Mouse (Mus musculus): ENCODE results near the gene Gramd4. TPM values are rescaled to one million over a fixed set of nuclear protein-coding genes. Genes with fewer than 3 reads are reported as not detected.
"Not testable (repeated sequence)": the region's sequence is repeated elsewhere in the genome, so short reads cannot be mapped to it uniquely, and the experiment has no call there.

Gene Gramd4
- polyA plus RNA-seq, 1 experiment from 2014 or later, result 15.2 TPM

DNA sequence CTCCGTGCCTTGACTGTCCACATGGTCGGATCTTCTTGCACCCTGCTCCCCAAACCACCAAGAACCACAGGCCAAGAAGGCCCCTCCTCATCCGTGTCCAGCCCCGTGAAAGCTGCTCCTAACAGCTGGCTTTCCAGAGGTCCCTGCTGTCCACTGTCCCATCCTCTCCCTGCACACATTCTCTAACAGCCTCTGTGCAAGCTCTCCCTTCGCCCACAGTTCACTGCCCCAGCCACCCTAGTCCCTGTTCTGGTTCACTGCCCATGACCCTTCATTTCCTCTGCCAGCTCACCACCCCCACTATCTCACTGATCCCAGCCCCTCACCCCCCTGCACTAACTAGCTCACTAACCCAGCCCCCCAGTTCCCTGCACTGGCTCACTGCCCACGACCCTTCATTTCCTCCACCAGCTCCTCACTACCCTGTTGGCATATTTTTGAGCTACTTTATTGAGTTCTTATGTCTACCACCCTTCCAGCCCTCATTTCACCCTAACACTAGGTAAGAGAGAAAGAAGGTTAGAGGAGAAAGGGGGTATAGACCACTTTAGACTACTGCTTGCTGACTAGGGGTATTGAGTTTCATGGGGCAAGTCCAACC is 5.5 kb upstream of the Gramd4 start:
- no peak overlapping the region for H3K4me2 ChIP-seq
- no peaks in the 10 kb centered on the region for H3K9me3 ChIP-seq
- H3K27me3 ChIP-seq (replicated peaks), result no peaks in the 10 kb centered on the region
- no peak for ATAC-seq (ENCODE audit: insufficient read depth, low FRiP score, low read depth)
- H3K27ac ChIP-seq, result no peak overlapping the region
- no peak overlapping the region for H3K4me3 ChIP-seq (replicated peaks)
- H3K4me1 ChIP-seq, result no peaks in the 10 kb centered on the region
- H3K9ac ChIP-seq, result no peak overlapping the region
- no peaks in the 10 kb centered on the region for H3K36me3 ChIP-seq
- WGBS, result 73% methylated on average over 6 of the region's 6 CpGs

- Histone ChIP-seq H3K9me3 (no peaks in the 10 kb centered on the region), H3K27me3 (replicated peaks) (no peaks in the 10 kb centered on the region), H3K4me3 (replicated peaks) (no peak overlapping the region), H3K4me2 (no peak overlapping the region), H3K27ac (no peak overlapping the region), H3K9ac (no peak overlapping the region), H3K4me1 (peaks cover 11% of the 10 kb centered on the region), H3K36me3 (no peaks in the 10 kb centered on the region)
- ATAC-seq (ENCODE audit: insufficient read depth, low FRiP score, low read depth), result peak; percentile 16; the same call in 1 of the 2 replicates
- 37% methylated on average over 2 of the region's 2 CpGs for WGBS
These were observed 3.5 kb upstream of the Gramd4 start for GRCm38 (mm10) chr15:86053890-86054536.

DNA sequence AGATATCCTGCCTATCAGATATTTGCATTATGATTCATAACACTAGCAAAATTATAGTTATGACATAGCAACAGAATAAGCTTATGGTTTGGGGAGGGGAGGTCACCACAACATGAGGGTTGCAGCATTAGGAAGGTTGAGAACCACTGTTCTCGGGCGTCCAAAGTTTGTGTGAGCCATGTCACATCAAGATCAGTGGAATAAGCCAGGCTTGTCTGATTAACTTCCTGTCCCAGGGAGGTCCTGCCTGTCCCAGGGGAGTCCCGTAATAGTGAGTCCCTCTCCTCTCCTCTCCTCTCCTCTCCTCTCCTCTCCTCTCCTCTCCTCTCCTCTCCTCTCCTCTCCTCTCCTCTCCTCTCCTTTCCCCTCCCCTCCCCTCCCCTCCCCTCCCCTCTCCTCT is 2.6 kb upstream of the Gramd4 start:
- 61% methylated on average over 3 of the region's 3 CpGs for WGBS
- H3K4me1 ChIP-seq, result peaks cover 17% of the 10 kb centered on the region
- not testable (repeated sequence) for H3K4me2 ChIP-seq; H3K36me3 ChIP-seq; H3K9ac ChIP-seq; H3K27me3 ChIP-seq (replicated peaks); ATAC-seq (ENCODE audit: insufficient read depth, low FRiP score, low read depth); H3K4me3 ChIP-seq (replicated peaks); H3K9me3 ChIP-seq; H3K27ac ChIP-seq

GRCm38 (mm10) chr15:86056221-86056760 is 1.2 kb upstream of the Gramd4 start:
- no peaks in the 10 kb centered on the region for H3K36me3 ChIP-seq
- H3K4me1 ChIP-seq, result peaks cover 31% of the 10 kb centered on the region
- no peaks in the 10 kb centered on the region for H3K9me3 ChIP-seq
- 79% methylated on average over 5 of the region's 5 CpGs for WGBS
- H3K9ac ChIP-seq, result no peak overlapping the region
- no peak overlapping the region for H3K27ac ChIP-seq
- no peak overlapping the region for H3K4me3 ChIP-seq (replicated peaks)
- no peaks in the 10 kb centered on the region for H3K27me3 ChIP-seq (replicated peaks)
- no peak for ATAC-seq (ENCODE audit: insufficient read depth, low FRiP score, low read depth)
- no peak overlapping the region for H3K4me2 ChIP-seq

DNA sequence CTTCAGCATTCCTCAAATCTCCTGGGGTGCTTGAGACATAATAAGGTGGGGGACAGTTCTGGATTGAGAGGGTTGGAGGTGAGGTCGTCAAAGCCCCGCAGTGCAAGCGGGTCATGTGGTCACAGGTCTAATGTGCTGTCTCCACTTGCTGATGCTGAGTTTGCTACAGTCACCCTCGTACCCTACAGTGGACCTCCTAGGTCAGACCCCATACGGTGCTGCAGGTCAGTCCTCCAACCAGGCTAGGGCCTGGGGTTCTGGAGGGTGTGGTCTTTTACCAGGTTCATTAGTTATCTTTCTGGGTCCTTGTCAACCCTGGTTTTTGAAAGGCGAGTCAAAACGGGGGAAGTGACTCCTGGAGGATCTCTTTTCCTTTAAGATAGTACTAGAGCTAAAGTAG is 413 bp downstream of the Gramd4 start:
- H3K27me3 ChIP-seq (replicated peaks), result no peaks in the 10 kb centered on the region
- H3K36me3 ChIP-seq, result no peaks in the 10 kb centered on the region
- peaks cover 41% of the 10 kb centered on the region for H3K4me1 ChIP-seq
- ATAC-seq (ENCODE audit: insufficient read depth, low FRiP score, low read depth), result 0 out of 2 replicates have a peak, but pooled peaks have one; percentile 31
- no peak overlapping the region for H3K9ac ChIP-seq
- peak overlapping the region; percentile 97 for H3K4me2 ChIP-seq
- peak overlapping the region; percentile 76 for H3K4me3 ChIP-seq (replicated peaks)
- 0 out of 2 replicates have a peak overlapping the region, but pooled peaks have one; percentile 28 for H3K27ac ChIP-seq
- H3K9me3 ChIP-seq, result no peaks in the 10 kb centered on the region
- 12% methylated on average over 7 of the region's 7 CpGs for WGBS

- Histone ChIP-seq H3K27me3 (replicated peaks) (no peaks in the 10 kb centered on the region), H3K36me3 (no peaks in the 10 kb centered on the region), H3K9me3 (no peaks in the 10 kb centered on the region), H3K4me1 (peaks cover 41% of the 10 kb centered on the region), H3K4me2 (peak overlapping the region; percentile 97), H3K9ac (peak overlapping the region; percentile 72), H3K27ac (peak overlapping the region; percentile 59), H3K4me3 (replicated peaks) (peak overlapping the region; percentile 76)
- WGBS, result under 1% methylated on average over 59 of the region's 70 CpGs
- ATAC-seq (ENCODE audit: insufficient read depth, low FRiP score, low read depth), result peak; percentile 74
These were observed 960 bp downstream of the Gramd4 start for GRCm38 (mm10) chr15:86058394-86058915.

DNA sequence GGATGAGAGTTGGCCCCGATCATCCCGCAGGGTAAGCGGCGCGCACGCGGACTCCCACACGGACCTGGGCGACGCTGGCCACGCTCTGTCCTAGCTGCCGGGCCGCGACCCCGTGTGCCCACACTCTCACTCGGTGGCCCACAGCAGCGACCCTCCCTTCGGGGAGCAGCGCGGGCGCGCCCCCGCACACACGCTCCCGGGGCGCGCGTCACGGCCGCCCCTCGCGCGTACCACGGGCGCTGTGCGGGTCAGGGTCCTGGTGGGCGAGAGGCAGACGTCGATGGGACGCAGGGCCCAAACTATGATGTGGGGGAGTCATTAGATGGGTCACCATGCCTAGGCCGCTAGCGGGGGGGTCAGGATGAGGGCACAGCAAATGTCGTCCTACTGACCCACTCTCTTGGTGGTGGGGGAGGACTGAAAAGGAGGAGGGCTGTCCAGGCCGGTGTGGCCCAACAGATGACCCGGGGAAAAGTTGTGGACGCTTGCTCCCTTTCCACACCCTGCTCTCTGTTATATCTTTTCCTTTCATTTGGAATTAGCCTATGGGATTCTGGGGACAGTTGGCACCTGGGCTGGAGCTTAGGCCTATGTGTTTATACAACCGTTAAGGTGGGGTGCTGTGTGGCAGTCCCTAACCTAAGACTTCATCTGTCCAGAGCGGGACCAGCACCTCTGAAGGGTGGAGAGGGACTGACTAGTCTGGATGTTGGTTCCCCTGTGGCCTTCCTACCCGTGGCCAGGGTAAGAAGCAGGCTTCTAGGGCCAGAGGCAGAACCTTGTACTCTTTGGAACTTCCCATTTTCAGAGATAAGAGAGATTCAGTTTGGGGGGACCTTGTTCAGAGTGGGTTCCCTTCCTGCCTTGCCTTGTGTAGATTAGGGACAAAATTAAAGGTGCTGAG is 1.7 kb downstream of the Gramd4 start:
- peaks cover 41% of the 10 kb centered on the region for H3K4me1 ChIP-seq
- peak; percentile 9 for ATAC-seq (ENCODE audit: insufficient read depth, low FRiP score, low read depth)
- H3K27ac ChIP-seq, result peak overlapping the region; percentile 59
- H3K4me2 ChIP-seq, result peak overlapping the region; percentile 97
- no peaks in the 10 kb centered on the region for H3K9me3 ChIP-seq
- H3K27me3 ChIP-seq (replicated peaks), result no peaks in the 10 kb centered on the region
- peak overlapping the region; percentile 72 for H3K9ac ChIP-seq
- no peaks in the 10 kb centered on the region for H3K36me3 ChIP-seq
- peak overlapping the region; percentile 76 for H3K4me3 ChIP-seq (replicated peaks)
- WGBS, result 2% methylated on average over 47 of the region's 49 CpGs

GRCm38 (mm10) chr15:86059835-86060380 is 2.4 kb downstream of the Gramd4 start:
- Histone ChIP-seq H3K9me3 (no peaks in the 10 kb centered on the region), H3K27ac (no peak overlapping the region), H3K27me3 (replicated peaks) (no peaks in the 10 kb centered on the region), H3K36me3 (no peaks in the 10 kb centered on the region), H3K4me1 (peaks cover 46% of the 10 kb centered on the region), H3K4me2 (peak overlapping the region; percentile 97), H3K4me3 (replicated peaks) (peak overlapping the region; percentile 76; the same call in 1 of the 2 replicates), H3K9ac (no peak overlapping the region)
- 73% methylated on average over 7 of the region's 7 CpGs for WGBS
- ATAC-seq (ENCODE audit: insufficient read depth, low FRiP score, low read depth), result no peak

- H3K4me1 ChIP-seq, result peaks cover 52% of the 10 kb centered on the region
- peak overlapping the region; percentile 31; the same call in 1 of the 2 replicates for H3K27ac ChIP-seq
- no peak overlapping the region for H3K9ac ChIP-seq
- no peaks in the 10 kb centered on the region for H3K27me3 ChIP-seq (replicated peaks)
- no peak overlapping the region for H3K4me3 ChIP-seq (replicated peaks)
- 76% methylated on average over 12 of the region's 12 CpGs for WGBS
- H3K36me3 ChIP-seq, result no peaks in the 10 kb centered on the region
- no peak overlapping the region for H3K4me2 ChIP-seq
- no peak for ATAC-seq (ENCODE audit: insufficient read depth, low FRiP score, low read depth)
- no peaks in the 10 kb centered on the region for H3K9me3 ChIP-seq
These were observed 3.1 kb downstream of the Gramd4 start for GRCm38 (mm10) chr15:86060581-86060980.

DNA sequence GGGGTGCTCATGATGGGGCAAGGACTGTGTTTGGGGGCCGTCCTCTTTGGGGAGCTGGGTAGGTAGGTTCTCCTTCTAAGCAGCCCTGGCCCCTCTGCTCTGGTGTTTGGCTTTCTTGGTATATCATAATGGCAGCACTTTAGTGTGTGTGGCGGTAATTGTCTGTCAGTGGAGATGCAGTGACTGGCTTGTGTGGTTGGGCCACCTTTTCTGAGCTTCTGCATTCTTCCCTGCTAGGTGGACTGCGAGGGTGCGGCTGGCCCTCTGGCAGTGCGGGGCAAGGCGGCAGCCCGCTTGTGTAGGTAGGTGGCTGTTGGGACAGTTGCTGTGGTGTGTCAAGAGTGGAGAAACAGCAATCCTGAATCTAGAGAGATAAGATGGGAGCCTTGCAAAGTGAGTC is 3.7 kb downstream of the Gramd4 start:
- Histone ChIP-seq H3K4me3 (replicated peaks) (no peak overlapping the region), H3K36me3 (no peaks in the 10 kb centered on the region), H3K4me1 (peaks cover 55% of the 10 kb centered on the region), H3K27me3 (replicated peaks) (no peaks in the 10 kb centered on the region), H3K4me2 (no peak overlapping the region), H3K9me3 (no peaks in the 10 kb centered on the region), H3K9ac (no peak overlapping the region), H3K27ac (peak overlapping the region; percentile 31)
- ATAC-seq (ENCODE audit: insufficient read depth, low FRiP score, low read depth), result no peak
- 81% methylated on average over 7 of the region's 7 CpGs for WGBS

GRCm38 (mm10) chr15:86061848-86062481 is 4.5 kb downstream of the Gramd4 start:
- Histone ChIP-seq H3K4me1 (peaks cover 60% of the 10 kb centered on the region), H3K9me3 (no peaks in the 10 kb centered on the region), H3K4me3 (replicated peaks) (no peak overlapping the region), H3K4me2 (no peak overlapping the region), H3K27ac (no peak overlapping the region), H3K9ac (no peak overlapping the region), H3K27me3 (replicated peaks) (no peaks in the 10 kb centered on the region), H3K36me3 (no peaks in the 10 kb centered on the region)
- 45% methylated on average over 6 of the region's 6 CpGs for WGBS
- no peak for ATAC-seq (ENCODE audit: insufficient read depth, low FRiP score, low read depth)
